Mouse (Mus musculus): ENCODE results near the gene Mfsd12. TPM values are rescaled to one million over a fixed set of nuclear protein-coding genes. Genes with fewer than 3 reads are reported as not detected.

The Mfsd12 gene
- polyA plus RNA-seq, 1 experiment from 2014 or later: 12.9 TPM

DNA sequence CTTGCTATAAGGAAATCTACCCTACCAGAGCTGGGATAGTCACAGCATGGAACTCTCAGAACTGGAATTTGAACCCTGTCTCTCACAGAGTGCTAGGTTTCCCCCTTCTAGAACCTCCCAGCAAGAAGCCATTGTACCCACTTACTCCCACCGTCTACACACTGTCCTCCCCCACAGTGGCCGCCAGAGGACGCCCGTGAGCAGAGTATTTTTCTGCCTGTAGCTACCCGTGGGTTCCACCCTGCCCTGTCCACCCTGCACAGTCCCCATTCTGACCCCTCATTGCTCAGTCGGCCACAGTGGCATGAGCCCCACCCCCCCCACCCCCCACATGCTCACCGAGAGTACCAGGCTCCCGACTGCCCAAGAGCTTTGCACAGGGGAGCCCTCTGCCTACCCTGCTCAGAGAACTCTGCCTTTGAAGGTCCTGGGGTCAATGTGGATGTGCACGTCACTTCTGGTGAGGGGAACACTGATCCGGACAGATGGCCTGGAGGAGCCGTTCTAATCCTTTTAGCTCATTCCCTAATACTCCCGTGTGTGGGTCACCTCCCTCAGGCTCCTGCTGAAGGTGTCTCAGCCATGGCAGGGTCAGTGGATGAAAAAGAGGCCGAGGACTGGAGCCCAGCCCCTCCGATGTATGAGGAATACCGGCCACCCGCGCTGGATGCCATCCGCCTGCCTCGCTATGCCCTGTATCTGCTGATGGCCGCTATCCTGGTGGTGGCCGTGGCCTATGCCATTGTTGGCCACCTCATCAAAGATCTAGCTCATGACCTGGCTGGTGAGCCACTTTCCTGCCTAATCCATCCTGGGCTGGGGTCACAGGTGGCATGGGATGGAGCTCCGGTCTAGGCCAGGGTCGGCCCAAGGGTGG is 32.7 kb downstream of the Mfsd12 start:
- WGBS: 61% methylated on average over 23 of the region's 23 CpGs

DNA sequence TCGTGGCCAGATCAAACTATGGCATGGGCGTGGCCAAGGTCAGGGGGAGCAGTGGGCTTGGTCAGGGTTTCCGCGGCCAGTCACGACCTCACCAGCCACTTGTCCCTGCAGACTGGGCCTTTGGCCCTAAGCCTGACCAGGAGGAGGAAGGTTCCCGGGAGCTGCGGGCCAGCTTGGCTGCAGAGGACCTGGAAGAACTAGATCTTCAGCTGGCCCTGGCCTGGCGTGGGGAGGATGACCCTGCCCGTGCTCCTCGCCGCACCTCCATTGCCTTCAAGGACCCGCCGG is 33.3 kb downstream of the Mfsd12 start:
- Histone ChIP-seq H3K27me3 (no peaks in the 10 kb centered on the region), H3K27ac (no peak overlapping the region), H3K4me1 (peaks cover 18% of the 10 kb centered on the region), H3K4me2 (replicated peaks) (no peak overlapping the region), H3K9ac (no peak overlapping the region), H3K9me3 (replicated peaks) (no peaks in the 10 kb centered on the region), H3K36me3 (peaks cover 36% of the 10 kb centered on the region), H3K4me3 (no peak overlapping the region)
- 89% methylated on average over 13 of the region's 13 CpGs for WGBS
- no peak for ATAC-seq (ENCODE audit: low FRiP score)

More for the DNA sequence above, 32.7 kb downstream of the Mfsd12 start:
- Histone ChIP-seq H3K27me3 (no peaks in the 10 kb centered on the region), H3K27ac (no peak overlapping the region), H3K9me3 (replicated peaks) (no peaks in the 10 kb centered on the region), H3K4me2 (replicated peaks) (no peak overlapping the region), H3K4me1 (peaks cover 24% of the 10 kb centered on the region), H3K36me3 (peaks cover 36% of the 10 kb centered on the region), H3K9ac (no peak overlapping the region), H3K4me3 (no peak overlapping the region)
- peak; percentile 48 for ATAC-seq (ENCODE audit: low FRiP score)

DNA sequence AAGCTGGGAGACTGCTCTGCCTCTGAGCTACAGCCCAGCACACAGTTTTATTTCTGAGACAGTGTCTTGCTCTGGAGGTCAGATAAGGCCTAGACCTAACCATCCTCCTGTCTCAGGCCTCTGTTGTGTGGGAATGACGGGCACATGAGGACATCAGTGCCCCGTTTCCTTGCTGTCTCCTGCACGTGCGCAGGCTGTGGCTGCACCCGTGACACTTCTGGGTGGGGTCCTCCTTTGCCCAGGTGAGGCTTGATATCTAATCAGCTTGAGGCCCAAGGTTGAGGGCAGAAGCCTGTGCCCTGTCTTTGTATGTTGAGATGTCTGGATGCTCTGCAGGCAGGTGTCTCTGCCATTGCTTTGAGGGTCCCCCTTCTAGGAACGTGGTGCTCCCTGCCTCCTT is 35.0 kb downstream of the Mfsd12 start:
- no peak overlapping the region for H3K27ac ChIP-seq
- no peak for ATAC-seq (ENCODE audit: low FRiP score)
- H3K4me1 ChIP-seq: peaks cover 29% of the 10 kb centered on the region
- 0 out of 2 replicates have a peak, but pooled peaks cover 1% of the 10 kb centered on the region for H3K27me3 ChIP-seq
- no peak overlapping the region for H3K4me3 ChIP-seq
- no peaks in the 10 kb centered on the region for H3K9me3 ChIP-seq (replicated peaks)
- peaks cover 20% of the 10 kb centered on the region for H3K36me3 ChIP-seq
- H3K4me2 ChIP-seq (replicated peaks): no peak overlapping the region
- WGBS: 85% methylated on average over 6 of the region's 6 CpGs
- no peak overlapping the region for H3K9ac ChIP-seq

DNA sequence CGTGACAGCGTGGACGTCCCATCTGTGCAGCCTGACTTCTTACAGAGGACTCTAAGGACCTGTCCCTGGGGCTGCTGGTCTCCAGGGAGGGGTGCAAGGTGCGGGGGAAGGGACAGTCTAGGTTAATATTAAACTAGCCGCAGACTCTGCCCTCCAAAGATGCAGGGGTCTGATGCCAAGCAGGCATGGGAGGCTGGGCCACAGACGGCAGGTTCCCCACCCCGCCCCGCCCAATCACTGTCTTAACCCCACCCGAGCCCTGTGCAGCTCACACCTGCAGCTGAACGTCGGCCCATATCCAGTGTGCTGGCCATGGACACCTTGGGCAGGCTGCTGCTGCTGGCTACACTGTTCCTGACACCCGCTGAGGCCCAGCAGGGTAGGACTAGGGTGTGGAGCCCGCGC is 35.5 kb downstream of the Mfsd12 start, which contains the start of gene Smim24:
Gene Smim24, plus strand, starts transcription at position 271 of the 405 bp plus-strand sequence.
- WGBS: 65% methylated on average over 14 of the region's 14 CpGs
- H3K4me3 ChIP-seq: peak within 1 kb of the TSS; percentile 7; the same call in 1 of the 2 replicates
- peaks cover 15% of the 10 kb centered on the region for H3K36me3 ChIP-seq
- H3K4me1 ChIP-seq: peaks cover 33% of the 10 kb centered on the region
- H3K9ac ChIP-seq: peak within 1 kb of the TSS; percentile 51
- peak within 1 kb of the TSS; percentile 40; the same call in 1 of the 2 replicates for H3K27ac ChIP-seq
- ATAC-seq (ENCODE audit: low FRiP score): no peak
- H3K4me2 ChIP-seq (replicated peaks): peak within 1 kb of the TSS; percentile 46
- 0 out of 2 replicates have a peak, but pooled peaks cover 5% of the 10 kb centered on the region for H3K27me3 ChIP-seq
- no peaks in the 10 kb centered on the region for H3K9me3 ChIP-seq (replicated peaks)

DNA sequence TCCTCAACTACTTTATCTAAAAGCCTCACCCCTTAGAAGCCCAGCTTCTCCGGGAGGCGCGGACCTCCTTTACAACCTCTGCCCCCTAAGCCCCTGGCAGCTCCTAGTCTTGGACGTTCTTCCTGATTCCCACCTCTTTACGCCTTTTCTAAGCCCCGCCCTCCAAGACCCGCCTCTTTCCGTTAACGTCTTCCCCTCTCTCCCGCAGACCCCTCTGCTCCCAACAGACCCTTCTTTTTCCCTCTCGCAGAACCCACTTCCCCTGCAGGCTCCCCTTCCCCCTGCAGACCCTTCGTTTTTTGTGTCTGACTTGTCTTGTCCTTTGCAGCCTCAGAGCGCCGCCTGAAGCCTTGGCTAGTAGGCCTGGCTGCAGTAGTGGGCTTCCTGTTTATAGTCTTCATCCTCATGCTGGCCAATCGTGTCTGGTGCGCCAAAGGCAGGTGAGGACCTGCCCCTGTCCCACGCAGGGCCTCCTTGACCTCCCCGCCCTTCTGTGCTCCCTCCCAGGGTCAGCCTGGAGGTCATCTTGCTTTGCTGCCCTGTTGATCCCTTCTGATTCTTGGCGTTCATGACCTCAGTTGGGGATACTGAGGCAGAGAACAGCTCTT is 36.3 kb downstream of the Mfsd12 start:
- 0 out of 2 replicates have a peak, but pooled peaks cover 5% of the 10 kb centered on the region for H3K27me3 ChIP-seq
- H3K4me3 ChIP-seq: peak overlapping the region; percentile 7; the same call in 1 of the 2 replicates
- peaks cover 36% of the 10 kb centered on the region for H3K4me1 ChIP-seq

DNA sequence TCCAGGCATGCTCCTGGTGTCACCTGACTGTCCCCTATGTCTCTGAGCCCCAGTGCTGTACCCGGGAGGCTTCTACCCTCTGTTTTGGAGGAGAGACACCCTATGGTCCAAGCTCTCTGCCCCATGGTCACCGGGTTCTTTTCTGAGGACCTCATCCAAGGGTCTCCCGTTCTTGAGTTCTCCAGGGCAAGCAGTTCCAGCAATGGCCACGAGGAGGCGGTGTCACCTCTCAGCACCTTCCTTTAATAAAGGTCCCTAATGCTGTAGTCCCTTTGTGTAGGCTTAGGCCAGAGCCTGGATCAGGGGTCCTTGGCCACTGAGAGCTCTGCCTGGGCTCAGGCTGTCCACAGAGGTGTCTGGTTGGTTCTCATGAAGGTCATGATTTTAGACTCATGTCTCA is 37.8 kb downstream of the Mfsd12 start:
- Histone ChIP-seq H3K4me1 (peaks cover 46% of the 10 kb centered on the region), H3K9ac (0 out of 2 replicates have a peak overlapping the region, but pooled peaks have one; percentile 5), H3K4me3 (no peak overlapping the region), H3K27me3 (peaks cover 8% of the 10 kb centered on the region; the same call in 1 of the 2 replicates), H3K36me3 (peaks cover 15% of the 10 kb centered on the region; the same call in 1 of the 2 replicates), H3K9me3 (replicated peaks) (no peaks in the 10 kb centered on the region), H3K27ac (no peak overlapping the region), H3K4me2 (replicated peaks) (no peak overlapping the region)
- no peak for ATAC-seq (ENCODE audit: low FRiP score)
- 15% methylated on average over 5 of the region's 5 CpGs for WGBS

More for the DNA sequence above, 36.3 kb downstream of the Mfsd12 start:
- ATAC-seq (ENCODE audit: low FRiP score): no peak
- H3K9me3 ChIP-seq (replicated peaks): no peaks in the 10 kb centered on the region
- H3K4me2 ChIP-seq (replicated peaks): peak overlapping the region; percentile 46
- peaks cover 7% of the 10 kb centered on the region; the same call in 1 of the 2 replicates for H3K36me3 ChIP-seq
- 9% methylated on average over 19 of the region's 19 CpGs for WGBS
- peak overlapping the region; percentile 40; the same call in 1 of the 2 replicates for H3K27ac ChIP-seq
- peak overlapping the region; percentile 51 for H3K9ac ChIP-seq

DNA sequence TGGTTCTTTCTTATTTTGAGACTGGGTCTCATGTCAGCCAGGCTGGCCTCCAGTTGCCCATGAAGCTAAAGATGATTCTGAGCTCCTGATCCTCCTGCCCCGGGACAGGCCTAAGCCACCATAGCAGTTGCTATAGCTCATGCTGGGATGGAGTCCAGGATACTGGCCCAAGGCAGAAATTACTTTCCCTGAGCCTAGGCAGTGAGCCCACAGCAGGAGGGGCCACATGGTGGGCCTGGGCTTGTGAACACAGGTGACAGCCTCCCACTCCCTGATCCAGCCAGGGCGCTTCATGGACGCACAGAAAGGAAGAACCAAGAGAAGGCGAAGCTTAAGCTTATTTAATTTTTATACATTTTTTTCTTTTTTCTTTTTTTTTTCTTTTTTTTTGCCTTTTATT is 38.6 kb downstream of the Mfsd12 start:
- peaks cover 20% of the 10 kb centered on the region; the same call in 1 of the 2 replicates for H3K36me3 ChIP-seq
- no peaks in the 10 kb centered on the region for H3K9me3 ChIP-seq (replicated peaks)
- WGBS: 81% methylated on average over 4 of the region's 4 CpGs
- H3K27me3 ChIP-seq: peaks cover 8% of the 10 kb centered on the region; the same call in 1 of the 2 replicates
- H3K9ac ChIP-seq: no peak overlapping the region
- no peak for ATAC-seq (ENCODE audit: low FRiP score)
- H3K27ac ChIP-seq: no peak overlapping the region
- H3K4me1 ChIP-seq: peaks cover 53% of the 10 kb centered on the region
- H3K4me2 ChIP-seq (replicated peaks): no peak overlapping the region
- no peak overlapping the region for H3K4me3 ChIP-seq

DNA sequence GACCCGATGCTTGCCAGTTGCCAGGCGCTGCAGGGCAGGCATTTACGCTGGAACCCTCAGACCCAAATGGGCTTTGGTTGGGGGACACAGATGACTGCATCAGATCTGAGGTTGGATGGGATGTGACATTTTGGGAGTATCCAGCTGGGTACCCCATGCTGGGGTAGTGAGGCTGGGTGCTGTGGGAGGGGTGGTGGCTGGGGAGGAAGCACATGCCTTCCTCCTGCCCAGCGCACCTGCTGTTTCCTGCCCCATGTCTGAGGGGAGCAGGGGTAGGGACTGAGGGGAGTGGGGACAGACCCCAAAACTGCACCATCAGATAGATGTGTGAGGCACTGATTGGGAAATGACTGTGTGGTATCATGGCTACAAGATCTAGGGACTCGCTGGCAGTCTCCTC is 39.5 kb downstream of the Mfsd12 start:
- H3K27ac ChIP-seq: peak overlapping the region; percentile 30; the same call in 1 of the 2 replicates
- peaks cover 16% of the 10 kb centered on the region; the same call in 1 of the 2 replicates for H3K36me3 ChIP-seq
- peak overlapping the region; percentile 45; the same call in 1 of the 2 replicates for H3K9ac ChIP-seq
- peaks cover 62% of the 10 kb centered on the region for H3K4me1 ChIP-seq
- 45% methylated on average over 5 of the region's 5 CpGs for WGBS
- H3K9me3 ChIP-seq (replicated peaks): no peaks in the 10 kb centered on the region
- ATAC-seq (ENCODE audit: low FRiP score): no peak
- H3K4me2 ChIP-seq (replicated peaks): no peak overlapping the region
- H3K27me3 ChIP-seq: peaks cover 8% of the 10 kb centered on the region; the same call in 1 of the 2 replicates
- no peak overlapping the region for H3K4me3 ChIP-seq

DNA sequence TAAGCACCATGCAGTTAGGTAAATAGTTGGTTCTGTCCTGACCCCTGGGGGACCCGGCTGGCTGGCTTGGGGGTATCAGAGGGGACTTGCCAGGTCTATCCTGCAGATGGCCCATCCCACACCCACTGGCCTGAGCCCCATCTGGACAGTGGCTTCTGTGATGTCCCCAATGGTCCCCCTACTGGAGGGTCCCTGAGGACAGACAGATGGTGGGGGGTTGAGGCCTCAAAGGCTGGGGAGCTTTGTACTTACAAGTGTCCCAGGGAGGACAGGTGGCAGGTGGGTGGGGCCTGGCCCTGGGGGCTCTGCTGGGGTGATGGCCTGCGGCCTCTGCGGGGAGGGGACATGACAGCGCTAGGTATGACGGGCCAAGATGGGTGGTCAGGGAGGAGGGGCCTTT is 42.0 kb downstream of the Mfsd12 start:
- Histone ChIP-seq H3K4me2 (replicated peaks) (no peak overlapping the region), H3K27me3 (peaks cover 8% of the 10 kb centered on the region), H3K9ac (no peak overlapping the region), H3K4me3 (no peak overlapping the region), H3K4me1 (peaks cover 69% of the 10 kb centered on the region), H3K9me3 (replicated peaks) (no peaks in the 10 kb centered on the region), H3K27ac (no peak overlapping the region), H3K36me3 (peaks cover 18% of the 10 kb centered on the region)
- ATAC-seq (ENCODE audit: low FRiP score): no peak
- WGBS: 68% methylated on average over 5 of the region's 5 CpGs

DNA sequence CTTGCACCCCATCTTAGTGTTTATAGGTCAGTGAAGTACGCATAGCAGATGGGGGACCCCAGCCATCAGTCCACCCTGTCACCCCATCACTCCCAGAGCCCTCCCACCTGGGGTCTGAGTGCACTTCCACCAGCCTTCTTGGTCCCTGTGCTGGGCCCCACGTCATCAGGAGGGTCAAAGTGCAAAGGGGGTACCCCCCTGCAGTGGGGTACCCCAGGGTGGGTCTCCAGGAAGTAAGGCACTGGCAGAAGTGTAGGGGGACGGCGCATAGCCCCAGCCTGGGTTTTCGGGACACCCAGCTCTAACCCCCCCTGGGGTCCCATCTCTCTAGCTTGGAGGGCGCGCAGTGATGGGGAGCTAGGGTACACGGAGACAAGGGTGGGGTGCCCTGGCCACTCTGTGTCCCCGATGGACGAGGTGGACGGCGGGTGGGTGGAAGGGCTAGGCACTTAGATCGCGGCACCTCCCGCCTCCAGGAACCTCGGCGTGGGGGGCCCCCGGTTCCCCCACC is 42.6 kb downstream of the Mfsd12 start:
- Histone ChIP-seq H3K9ac (peak overlapping the region; percentile 18; the same call in 1 of the 2 replicates), H3K4me1 (peaks cover 69% of the 10 kb centered on the region), H3K27ac (no peak overlapping the region), H3K27me3 (peaks cover 13% of the 10 kb centered on the region), H3K4me2 (replicated peaks) (peak overlapping the region; percentile 26), H3K4me3 (no peak overlapping the region), H3K36me3 (peaks cover 23% of the 10 kb centered on the region), H3K9me3 (replicated peaks) (no peaks in the 10 kb centered on the region)
- ATAC-seq (ENCODE audit: low FRiP score): no peak
- 69% methylated on average over 18 of the region's 18 CpGs for WGBS

DNA sequence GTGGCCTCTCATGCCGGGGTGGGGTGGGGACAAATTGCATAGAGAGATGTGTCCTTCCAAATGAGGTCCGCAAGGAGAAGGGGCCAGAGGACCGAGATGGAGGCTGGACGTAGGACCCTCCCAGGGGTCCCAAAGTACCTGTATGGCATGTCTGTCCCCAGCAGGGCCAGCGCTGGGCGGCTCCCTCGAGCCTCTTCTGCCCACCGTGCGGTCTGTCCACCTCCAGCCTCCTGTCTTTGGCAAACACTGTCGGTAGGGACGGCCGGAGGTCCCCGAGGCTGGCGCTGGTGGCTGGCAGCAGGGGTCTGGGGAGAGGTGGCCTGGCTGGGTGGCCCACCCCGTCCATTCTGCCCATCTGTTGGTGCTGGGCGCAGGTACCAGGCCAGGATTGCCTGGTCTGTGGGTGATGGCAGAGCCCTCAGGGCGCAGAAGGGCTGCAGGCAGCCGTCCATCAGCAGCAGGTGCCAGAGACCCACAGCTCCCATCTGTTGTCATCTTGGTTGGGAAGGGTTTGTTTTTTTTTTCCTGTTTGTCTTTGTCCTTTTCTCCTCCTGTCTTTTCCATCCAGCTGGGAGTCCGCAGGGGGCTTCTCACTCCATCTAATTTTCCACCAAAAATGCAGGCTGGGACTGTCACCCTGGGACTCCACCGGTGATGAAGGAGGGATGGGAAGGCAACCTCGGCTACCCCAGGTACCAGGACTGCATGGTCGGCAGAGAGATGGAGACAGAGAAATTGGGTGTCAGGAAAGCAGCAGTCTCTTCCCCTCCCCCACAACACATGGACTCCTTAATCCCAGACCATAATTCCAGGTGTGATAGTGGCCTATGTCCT is 43.3 kb downstream of the Mfsd12 start:
- H3K4me1 ChIP-seq: peaks cover 69% of the 10 kb centered on the region
- H3K9ac ChIP-seq: peak overlapping the region; percentile 38
- WGBS: 44% methylated on average over 22 of the region's 22 CpGs

More for the DNA sequence above, 43.3 kb downstream of the Mfsd12 start:
- ATAC-seq (ENCODE audit: low FRiP score): no peak
- Histone ChIP-seq H3K36me3 (peaks cover 30% of the 10 kb centered on the region), H3K4me2 (replicated peaks) (peak overlapping the region; percentile 26), H3K4me3 (no peak overlapping the region), H3K9me3 (replicated peaks) (no peaks in the 10 kb centered on the region), H3K27me3 (peaks cover 15% of the 10 kb centered on the region), H3K27ac (peak overlapping the region; percentile 94)
